Mouse (Mus musculus): ENCODE data around the gene Ace.
A peak's percentile ranks its signal among the peaks of the same experiment; 100 is the strongest.

The Ace gene

GRCm38 (mm10) chr11:105946694-105947154 lies 21.0 kb upstream of the Ace start:
- peak; percentile 18 for DNase-seq

- DNase-seq: no peak
These were observed 19.5 kb upstream of the Ace start for GRCm38 (mm10) chr11:105948255-105948654.

DNA sequence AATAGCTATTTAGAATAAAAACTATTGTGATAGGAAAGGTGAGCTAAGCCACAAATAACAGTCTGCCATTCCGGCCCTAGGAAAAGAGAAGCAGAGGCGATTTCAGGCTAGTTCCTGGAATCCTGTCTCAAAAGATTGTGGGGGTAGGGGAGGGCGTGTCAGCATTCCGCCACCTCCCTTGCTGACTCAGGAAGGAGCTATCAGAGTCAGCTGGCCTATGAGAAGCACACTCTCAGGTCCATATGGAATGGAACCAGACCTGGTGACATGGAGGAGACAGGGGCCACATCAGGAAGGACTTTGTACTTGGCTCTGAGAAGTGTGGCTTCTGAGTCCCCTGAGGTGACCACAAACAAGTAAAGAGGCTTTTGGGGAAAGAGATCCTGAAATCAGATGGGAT lies 17.2 kb upstream of the Ace start:
- no peak for DNase-seq

DNA sequence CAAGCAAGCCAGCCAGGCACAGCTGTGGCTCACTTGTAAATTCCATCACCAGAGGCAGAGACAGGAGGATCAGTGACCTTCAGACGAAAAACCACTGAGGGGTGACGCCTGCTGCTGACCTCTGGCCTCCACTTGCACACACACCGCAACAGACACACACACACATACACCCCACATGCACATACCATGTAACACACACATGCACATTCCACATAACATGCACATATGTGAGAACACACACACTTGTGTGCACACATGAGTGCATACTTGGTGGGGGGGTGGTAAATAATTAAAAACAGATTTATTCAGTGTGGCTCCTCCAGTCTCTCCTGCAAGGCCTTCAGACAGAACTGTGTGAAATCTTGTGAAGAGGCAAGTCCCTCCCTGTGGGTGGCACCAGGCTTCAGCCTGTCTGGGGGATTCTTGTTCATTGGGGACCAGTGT lies 16.1 kb upstream of the Ace start:
- no peak for DNase-seq

DNA sequence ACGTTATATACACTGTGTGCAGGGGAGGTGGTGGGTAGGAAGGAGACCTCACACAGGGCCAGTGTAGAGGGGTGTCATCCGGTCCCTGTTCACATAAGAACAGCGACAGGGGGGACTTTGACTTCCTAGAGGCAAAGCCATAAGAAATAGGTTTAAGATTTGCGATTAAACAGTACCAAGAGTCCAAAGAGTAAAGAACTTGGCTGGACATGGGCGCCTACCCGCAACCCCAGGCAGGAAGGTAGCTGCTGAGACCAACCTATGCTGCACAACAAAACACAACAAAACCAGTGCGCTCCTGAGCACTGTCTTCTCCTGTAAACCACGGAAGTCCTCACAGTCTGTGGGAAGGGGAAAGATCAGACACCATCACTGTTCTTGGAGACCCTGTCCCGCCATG lies 15.6 kb upstream of the Ace start:
- DNase-seq: no peak

DNA sequence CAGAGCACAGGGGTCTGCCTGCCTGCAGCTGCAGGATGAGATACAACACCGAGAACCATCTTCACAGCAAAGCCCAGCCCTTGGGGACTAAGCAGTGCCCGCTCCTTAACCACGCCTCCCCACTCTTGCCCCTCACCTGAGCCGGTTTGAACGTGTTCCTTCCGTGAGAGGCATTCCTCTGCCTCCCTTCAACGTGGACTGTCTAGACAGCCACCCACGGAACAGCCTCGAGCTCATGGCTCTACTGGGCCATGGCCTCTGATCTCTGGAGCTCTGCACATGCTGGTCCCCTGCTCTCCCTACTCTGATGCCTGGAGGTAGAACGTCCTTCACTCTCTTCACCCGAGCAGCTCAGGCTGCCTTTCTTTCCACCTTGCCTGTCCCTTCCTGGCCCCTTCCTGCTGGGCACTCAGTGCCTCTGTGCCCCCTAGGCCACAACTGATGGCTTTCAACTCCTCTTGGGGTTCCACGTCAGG lies 14.8 kb upstream of the Ace start, which contains the start of gene Cyb561:
TSS of gene Cyb561 (minus strand) at position 426 of the 476 bp plus-strand sequence.
- DNase-seq: no peak

- DNase-seq: no peak
These were observed 14.3 kb upstream of the Ace start for GRCm38 (mm10) chr11:105953402-105953801.

GRCm38 (mm10) chr11:105955815-105956430 lies 11.8 kb upstream of the Ace start:
- DNase-seq: no peak

- DNase-seq: no peak
These were observed 10.2 kb upstream of the Ace start for GRCm38 (mm10) chr11:105957501-105957900.

- DNase-seq: no peak
These were observed 9.2 kb upstream of the Ace start for GRCm38 (mm10) chr11:105958566-105958965.

GRCm38 (mm10) chr11:105959355-105959754 lies 8.4 kb upstream of the Ace start:
- DNase-seq: no peak

DNA sequence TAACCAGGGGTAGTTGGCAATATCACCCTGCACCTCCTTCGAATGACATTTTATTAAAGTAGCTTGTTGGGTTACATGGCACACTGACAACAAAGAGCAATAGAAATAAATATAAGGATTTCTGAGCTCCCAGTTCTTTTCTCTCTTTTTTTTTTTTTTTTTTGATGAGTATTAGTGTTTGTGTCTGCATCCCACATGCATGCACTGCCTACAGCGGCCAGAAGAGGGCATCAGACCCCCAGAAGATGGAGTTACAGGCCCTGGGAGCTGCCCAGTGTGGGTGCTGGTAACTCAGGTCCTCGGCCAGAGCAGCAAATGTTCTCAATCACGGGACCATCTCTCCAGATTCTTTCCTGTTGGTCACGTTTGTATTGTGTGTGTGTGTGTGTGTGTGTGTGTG lies 3.1 kb upstream of the Ace start:
- DNase-seq: no peak

DNA sequence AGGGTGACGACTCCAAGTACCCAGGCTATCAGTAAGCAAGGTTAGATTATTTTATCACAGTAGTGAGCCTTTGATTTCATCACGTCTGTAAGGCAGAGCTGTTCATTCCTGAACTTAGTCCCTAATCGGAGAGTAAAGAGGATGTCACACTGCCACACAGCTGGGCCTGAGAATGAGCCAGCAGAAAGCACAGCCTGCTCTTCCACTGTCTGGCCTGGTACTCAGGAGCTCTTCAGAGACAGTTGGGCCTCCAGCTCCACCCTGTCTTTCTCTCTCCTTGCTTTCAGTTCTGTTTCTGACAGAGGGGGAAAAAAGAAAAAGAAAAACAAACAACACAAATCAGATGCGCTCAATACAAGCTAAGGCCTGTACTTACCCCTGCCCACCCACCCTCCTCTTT lies 1.5 kb upstream of the Ace start:
- DNase-seq: no peak

DNA sequence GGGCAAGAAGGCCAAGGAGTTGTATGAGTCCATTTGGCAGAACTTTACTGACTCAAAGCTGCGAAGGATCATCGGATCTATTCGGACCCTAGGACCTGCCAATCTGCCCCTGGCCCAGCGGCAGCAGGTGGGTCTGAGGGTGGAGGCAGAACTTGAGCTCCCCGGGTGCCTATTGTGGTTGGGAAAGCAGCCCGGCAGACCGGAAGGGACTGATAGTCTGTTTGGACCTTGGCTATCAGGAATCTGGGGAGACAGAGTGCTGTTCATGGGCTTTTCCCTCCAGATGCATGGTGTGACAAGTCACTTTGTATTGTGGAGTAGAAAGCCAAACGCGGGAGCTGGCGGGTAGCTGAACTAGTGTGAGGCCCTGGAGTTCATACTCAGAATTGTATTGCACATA lies 1.2 kb downstream of the Ace start:
- no peak for DNase-seq

GRCm38 (mm10) chr11:105969516-105969915 lies 1.8 kb downstream of the Ace start:
- peak; percentile 14 for DNase-seq

DNA sequence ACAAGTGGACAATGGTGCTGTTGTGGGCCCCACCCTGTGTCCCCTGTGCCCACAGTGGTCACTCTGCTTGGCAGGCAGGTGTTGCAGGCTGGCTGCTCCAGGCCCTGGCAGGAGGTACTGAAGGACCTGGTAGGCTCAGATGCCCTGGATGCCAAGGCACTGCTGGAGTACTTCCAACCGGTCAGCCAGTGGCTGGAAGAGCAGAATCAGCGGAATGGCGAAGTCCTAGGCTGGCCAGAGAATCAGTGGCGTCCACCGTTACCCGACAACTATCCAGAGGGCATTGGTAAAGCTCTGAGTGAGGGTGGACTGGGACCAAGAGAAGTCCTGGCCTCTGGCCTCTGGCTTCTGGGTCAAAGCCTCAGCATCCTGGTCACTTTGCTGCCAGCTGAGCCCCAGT lies 6.8 kb downstream of the Ace start:
- no peak for DNase-seq

GRCm38 (mm10) chr11:105975050-105975449 lies 7.3 kb downstream of the Ace start:
- DNase-seq: no peak

DNA sequence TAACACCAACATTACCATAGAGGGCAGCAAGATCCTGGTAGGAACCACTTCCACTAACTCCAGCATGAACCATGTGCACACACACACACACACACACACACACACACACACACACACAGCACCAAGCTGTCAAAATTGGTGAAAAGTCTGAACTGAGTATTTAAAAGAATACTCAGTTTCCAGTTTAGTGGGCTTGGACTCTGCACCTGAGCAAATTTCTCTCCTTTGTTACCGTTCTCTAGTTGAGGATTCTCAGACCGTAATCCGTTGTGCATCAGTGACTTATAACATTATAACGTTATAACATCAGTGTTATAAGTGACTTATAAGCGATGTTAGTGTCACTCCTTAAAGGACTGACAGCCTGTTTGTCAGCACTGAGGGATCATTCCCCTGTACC lies 7.9 kb downstream of the Ace start:
- DNase-seq: no peak

- DNase-seq: no peak
These were observed 10.5 kb downstream of the Ace start for GRCm38 (mm10) chr11:105978232-105978631.

GRCm38 (mm10) chr11:105978634-105979033 lies 10.9 kb downstream of the Ace start:
- no peak for DNase-seq

GRCm38 (mm10) chr11:105984452-105984851 lies 16.7 kb downstream of the Ace start:
- DNase-seq: no peak

GRCm38 (mm10) chr11:105987446-105987845 lies 19.7 kb downstream of the Ace start:
- DNase-seq: no peak

DNA sequence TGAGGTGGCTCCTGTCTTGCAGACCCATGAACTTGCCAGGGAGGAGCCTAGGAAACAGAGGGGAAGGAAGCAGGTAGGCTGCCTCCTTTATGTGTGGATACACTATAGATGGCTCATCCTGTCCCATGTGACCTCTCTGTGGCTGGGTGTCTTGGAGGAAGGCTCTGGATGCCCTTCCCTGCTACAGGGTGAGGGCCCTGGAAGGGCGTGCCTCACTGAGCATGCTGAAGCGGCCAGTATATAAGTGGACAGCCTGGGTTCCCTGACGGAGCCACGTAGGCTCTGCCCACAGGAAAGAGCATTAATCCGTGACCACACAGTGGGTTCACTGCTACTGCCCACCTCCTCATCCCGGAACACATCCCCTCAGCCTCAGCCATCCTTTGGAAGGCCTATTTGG lies 21.7 kb downstream of the Ace start:
- no peak for DNase-seq

- DNase-seq: no peak
These were observed 22.5 kb downstream of the Ace start for GRCm38 (mm10) chr11:105990231-105990630.

GRCm38 (mm10) chr11:105994375-105994774 lies 26.6 kb downstream of the Ace start, which contains the start of gene Ace3:
Ace3 (plus strand) TSS chr11:105994675.
- DNase-seq: no peak

All from thymus, postnatal 25 days (tissue).